Mouse (Mus musculus) left cerebral cortex, adult 9 months (tissue): ENCODE data around the gene Gm3095.
"Not testable (repeated sequence)": the region's sequence is repeated elsewhere in the genome, so short reads cannot be mapped to it uniquely, and the experiment has no call there.

Experiments used
- DNase-seq, 2 experiments: peaks; one replicate each; pipeline ENCODE4 v3.0.0; 2022; ENCODE audit warnings: low spot score in 2 of 2

The Gm3095 gene

DNA sequence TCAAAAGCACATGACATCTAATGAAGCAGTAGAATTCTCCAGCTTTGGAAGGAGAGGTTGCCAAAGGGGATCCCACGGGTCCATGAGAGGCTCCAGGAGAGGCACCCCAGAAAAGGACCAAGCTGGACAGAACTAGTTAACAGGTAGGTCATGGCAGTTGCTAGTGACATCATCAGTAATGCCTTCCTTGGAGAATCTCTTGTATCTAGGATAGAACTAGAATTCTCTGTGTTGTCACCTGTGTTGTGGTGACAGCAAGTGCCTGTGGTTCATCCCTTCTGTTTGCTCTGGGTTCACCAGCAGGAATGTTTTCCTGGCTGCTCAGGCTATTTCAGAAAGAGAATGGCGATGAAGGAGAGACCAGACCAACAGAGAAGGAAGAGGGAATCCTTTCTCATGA lies at the start of gene Gm3095:
Gm3095 (plus strand) TSS at position 301 of the 400 bp plus-strand sequence.
- not testable (repeated sequence) for DNase-seq

- not testable (repeated sequence) for DNase-seq
Observed at GRCm38 (mm10) chr14:3931456-3931855, 31.9 kb upstream of the Gm3095 start, which contains the start of gene Gm3029. Gene Gm3029 (plus strand): TSS chr14:3931756.

DNA sequence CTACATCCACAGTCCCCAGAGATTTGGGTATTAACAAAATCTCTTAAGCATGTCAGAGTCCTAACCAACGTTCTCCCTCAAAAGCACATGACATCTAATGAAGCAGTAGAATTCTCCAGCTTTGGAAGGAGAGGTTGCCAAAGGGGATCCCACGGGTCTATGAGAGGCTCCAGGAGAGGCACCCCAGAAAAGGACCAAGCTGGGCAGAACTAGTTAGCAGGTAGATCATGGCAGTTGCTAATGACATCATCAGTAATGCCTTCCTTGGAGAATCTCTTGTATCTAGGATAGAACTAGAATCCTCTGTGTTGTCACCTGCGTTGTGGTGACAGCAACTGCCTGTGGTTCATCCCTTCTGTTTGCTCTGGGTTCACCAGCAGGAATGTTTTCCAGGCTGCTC lies 34.7 kb downstream of the Gm3095 start, which contains the start of gene Gm3099:
Gm3099 (plus strand) TSS at position 301 of the 400 bp plus-strand sequence.
- DNase-seq: not testable (repeated sequence)
